Mouse (Mus musculus) E14TG2a.4 (cell line): ENCODE measurements around the gene Smurf2.

ENCODE experiments used
- CTCF ChIP-seq: conservative IDR thresholded peaks from 2 replicates; pipeline ENCODE4 v1.5.1; 2014; ENCODE audit warnings: low read length
- POU5F1 ChIP-seq: IDR thresholded peaks from 2 replicates; pipeline ENCODE4 v1.6.1; 2014; ENCODE audit warnings: low read length, borderline replicate concordance

DNA sequence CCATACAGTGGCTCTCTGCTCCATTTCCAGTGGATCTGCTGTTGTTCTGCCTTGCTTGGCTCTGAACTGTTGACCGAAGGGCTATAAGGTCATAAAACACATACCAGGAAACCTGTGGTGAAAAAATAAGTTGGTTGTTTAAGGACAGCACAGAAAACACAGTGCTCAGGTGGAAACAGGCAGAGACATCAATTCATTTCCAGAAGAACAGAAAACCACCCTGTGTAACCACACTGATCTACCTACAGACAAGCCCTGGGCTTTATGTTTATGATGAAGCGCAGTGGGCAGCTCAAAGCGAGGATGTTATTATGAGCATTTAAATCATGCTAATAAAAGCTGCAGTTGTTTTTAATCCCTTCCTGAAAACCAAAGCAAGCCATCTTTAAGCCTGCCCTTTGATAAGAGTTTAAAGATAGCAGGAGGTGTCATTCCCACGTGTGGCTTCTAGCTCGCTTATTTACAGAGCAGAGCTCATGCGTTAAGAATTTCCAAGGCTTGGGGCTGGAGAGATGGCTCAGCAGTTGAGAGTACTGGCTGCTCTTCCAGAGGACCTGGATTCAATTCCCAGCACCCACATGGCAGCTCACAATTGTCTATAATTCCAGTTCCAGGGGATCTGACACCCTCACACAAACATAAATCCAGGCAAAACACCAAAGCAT lies 38.0 kb upstream of the Smurf2 start:
- no peak for TF ChIP-seq CTCF
- no peak for TF ChIP-seq POU5F1
